Mouse (Mus musculus): ENCODE data around the gene Gm8271.
"Not testable (repeated sequence)": the region's sequence is repeated elsewhere in the genome, so short reads cannot be mapped to it uniquely, and the experiment has no call there.

Gm8271 gene

GRCm38 (mm10) chr14:5185493-5185892 is at the start of gene Gm8271:
Gene Gm8271, plus strand, starts transcription at chr14:5185793.
- DNase-seq (ENCODE audit: extremely low spot score): not testable (repeated sequence)

GRCm38 (mm10) chr14:5164235-5164634 is 21.4 kb upstream of the Gm8271 start, which contains the start of gene Gm3317:
Gene Gm3317, plus strand, starts transcription at chr14:5164535.
- not testable (repeated sequence) for DNase-seq (ENCODE audit: extremely low spot score)

All from embryo, embryonic 9.5 days (tissue).